Mouse (Mus musculus): Measurements from ENCODE around the gene Cib3.

The Cib3 gene

DNA sequence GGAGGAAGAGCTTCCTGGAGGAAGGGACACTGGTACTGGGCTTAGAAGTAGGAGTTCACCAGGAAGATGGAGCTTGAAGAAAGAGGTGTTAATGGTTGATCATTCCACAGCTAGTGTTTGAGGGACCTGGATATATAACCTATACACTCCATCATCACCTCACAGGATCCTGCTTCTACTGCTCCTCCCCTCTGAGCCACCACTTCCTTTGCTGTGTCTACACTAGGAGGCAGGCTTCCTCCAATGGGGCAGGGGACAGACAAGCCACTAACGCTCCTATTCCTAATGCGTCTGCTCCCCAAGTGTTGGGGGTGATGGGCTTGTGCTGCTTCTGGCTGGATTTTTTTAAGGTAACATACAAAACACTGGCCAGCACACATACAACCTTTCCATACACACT is 1.9 kb downstream of the Cib3 start:
- no peak for DNase-seq (ENCODE audit: low spot score in 2 of 2)

DNA sequence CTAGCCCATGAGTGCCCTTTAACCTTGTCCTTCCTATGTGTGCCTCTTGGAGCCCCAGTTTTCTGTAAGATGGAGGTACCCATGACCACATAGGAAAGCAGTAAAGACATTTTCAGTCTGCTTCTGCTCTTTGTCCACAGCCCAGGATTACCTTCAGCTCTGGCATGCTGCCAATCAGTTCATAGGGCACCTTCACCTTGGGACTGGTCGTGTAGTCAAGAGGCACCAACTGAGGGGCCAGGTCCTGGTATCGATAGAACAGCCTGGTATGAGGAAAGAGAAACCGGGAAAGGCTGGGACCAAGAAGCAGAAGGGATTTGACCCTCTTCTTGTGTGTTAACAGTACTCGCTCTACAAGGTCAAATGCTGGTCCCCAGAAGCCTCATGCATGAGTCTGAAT is 2.4 kb downstream of the Cib3 start:
- no peak for DNase-seq (ENCODE audit: low spot score in 2 of 2)

DNA sequence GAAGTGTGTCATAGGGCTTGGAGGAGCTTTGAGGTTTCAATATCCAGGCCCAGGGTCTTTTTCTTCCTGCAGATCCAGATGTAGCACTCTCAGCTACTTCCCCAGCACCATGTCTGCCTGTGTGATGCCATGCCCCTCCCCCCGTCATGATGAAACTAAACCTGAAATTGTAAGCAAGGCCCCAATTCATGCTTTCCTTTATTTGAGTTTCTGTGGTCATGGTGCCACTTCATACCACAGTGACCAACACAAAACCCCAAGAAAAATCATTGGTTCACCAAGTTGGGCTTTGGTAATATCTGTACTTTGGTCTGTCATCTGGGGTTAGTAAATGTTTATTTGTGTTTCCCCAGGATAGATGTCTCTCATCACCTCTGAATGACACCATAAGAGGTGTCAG is 4.1 kb downstream of the Cib3 start:
- DNase-seq (ENCODE audit: low spot score in 2 of 2), result no peak

DNA sequence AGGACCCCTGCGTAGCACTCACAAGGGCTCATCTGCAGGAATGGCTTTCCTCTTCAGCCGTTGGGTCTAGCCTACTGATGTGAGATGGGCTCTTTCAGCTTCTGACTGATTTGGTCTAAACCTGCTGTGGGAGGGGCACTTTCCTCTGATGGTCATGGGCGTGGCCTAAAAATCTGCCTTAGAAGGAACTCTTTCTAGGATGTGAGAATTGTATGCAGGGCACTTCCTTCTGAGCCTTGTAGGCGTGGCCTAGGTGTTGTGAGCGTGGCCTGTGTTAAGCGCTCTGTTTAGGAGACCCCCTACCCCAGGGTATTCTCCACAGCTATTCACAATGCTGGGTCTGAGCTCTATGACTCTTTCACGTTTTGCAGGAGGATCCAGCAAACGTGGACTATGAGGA is 14.6 kb downstream of the Cib3 start:
- no peak for DNase-seq (ENCODE audit: low spot score in 2 of 2)

DNA sequence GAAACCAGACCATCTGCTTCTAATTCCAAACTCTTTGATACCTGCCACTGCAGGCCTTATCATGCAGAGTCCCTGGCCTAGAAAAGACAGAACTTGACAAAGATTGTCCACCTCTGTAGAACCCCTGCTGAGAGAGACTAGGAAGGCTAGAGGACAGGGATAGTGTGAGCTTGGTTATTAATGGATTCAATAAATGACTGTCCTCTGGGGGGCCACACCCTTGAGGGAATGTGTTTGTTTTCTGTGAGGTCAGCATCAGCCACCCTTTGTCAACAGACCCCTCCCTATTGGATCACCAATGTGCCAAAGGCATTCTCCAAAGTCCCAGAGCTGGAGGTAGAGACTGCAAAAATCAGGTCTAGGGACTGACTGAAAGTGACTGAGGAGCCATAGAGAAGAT is 20.6 kb downstream of the Cib3 start:
- no peak for DNase-seq (ENCODE audit: low spot score in 2 of 2)

DNA sequence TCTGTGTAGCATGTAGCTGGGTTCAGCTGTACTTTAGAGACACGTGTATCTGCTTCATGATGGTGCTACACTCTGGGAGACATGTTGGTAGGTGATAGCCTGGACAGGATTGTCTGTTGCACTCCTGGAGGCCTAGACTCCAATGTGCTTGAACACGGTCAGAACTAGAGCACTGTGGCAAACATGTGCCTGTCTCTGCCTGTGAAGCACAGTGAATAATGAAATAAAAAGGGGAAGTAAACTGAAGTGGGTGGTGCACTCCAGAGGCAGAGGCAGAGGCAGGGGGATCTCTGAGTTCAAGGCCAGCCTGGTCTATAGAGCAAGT is 22.5 kb downstream of the Cib3 start:
- no peak for DNase-seq (ENCODE audit: low spot score in 2 of 2)

DNA sequence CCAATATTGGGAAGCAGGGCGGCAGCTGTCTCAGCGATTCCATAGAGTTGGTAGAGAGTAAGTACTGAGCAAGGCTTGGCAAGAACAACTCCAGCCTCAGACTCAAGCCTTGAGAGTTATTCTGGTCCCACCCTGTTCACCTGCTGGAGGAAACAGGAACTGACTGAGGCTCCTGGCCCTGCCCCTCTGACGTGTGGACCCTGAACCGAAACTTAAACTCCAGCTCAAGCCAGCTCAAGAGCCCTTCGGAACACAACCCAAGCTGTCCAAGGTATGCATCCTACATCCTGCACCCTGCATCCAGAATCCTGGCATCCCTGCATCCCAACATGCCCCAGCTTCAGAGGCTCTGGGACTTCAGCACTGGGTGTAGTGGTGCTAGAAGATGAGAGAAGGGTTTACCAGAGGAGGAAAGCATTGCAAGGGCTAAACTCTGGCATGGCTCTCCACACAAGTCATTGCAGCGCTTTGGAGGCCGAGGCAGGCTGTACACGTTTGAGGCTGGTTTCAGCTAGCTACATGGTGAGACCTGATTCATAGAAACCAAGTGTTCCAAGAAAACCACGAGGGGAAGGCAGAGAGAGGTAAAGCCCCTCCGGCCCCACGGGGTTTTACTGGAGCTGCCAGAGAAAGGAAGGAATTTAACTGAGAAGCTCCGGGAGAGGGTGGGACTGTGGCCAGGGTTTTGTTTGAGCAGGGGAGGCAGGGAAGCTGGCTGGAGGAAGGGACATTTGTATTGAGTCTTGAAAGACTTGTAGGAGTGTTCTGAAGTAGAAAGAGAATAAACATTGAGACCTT is 23.0 kb downstream of the Cib3 start, which contains the start of gene Hsh2d:
Gene Hsh2d, plus strand, starts transcription at position 222 of the 798 bp plus-strand sequence.
- DNase-seq (ENCODE audit: low spot score in 2 of 2), result peak; percentile 50 to 76

DNA sequence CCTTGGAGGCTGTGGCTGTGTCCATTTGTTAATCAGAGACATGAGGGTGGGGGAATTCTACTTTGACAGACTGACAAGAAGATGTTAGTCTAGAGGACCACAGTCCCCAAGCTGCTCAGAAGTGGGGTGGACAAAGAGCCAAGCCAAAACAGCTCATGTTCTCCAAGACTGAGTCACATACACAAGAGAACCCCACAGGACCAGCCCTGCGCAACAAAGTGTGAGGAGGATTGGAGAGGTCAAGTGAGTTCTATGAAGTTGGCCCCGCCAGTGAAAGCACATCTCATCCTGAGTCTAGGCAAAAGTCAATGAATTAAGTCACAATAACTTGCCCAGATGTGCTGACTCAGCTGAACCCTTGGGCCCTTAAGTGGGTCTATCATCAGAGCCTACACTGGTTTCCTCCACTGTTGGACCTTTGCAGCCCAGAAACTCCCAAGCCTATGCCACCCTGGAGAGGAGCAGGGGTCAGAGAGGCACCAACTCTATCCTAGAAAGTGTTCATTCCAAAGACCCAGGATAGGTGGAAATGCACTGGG is 24.8 kb downstream of the Cib3 start:
- DNase-seq (ENCODE audit: low spot score in 2 of 2), result no peak

DNA sequence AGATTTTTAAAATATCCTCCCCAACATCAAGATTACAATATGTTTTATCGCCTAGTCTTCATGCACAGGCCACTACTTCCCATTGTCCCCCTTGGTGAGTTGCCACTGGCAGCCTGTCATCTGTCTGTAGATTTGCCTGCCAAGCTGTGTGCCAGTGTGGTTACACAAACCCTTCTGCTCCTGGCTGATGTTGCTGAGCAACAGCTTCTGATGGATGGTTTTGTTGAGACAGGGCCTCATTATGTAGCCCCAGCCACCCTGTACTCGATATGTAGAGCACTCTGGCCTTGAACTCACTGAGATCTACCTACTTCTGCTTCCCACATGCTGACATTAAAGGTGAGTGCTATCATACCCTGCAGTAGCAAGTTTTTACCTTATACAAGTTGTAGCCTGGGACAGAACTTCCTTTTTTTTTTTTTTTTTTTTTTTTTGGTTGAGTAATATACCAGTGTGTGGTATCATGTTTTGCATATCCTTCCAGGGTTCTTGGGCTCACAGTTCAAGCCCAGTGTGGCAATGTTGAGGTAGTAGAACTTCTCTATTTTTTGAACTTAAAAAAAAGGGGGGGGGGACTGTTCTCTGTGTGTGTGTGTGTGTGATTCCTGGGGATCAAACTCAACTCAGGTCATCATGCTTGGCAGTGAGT is 29.0 kb downstream of the Cib3 start:
- DNase-seq (ENCODE audit: low spot score in 2 of 2), result no peak

DNA sequence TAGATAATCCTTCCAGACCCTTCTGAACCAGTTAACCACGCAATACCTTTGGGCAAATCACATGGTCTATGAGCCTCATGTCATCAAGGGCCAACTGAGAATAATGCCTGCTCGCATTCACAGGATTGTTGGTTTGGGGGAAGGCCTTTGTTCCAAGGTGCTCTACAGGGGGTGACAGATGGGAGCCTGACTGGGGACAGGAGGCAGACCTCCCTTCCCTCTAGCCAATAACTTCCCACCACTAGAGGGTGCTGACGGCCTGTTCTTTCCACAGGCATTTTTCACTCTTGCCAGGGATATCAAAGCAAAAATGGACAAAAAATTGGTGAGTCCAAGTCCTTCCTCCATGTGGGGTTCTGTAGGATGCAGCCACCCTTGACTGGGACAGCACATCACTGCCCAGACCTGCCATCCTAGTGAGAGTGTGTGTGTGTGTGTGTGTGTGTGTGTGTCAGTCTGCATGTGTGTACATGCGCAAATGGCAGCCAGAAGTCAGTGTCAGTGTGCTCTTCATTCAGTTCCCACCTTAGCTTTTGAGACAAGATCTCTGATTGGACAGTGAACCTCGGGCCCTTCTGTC is 35.2 kb downstream of the Cib3 start:
- peak; percentile 69 to 89 for DNase-seq (ENCODE audit: low spot score in 2 of 2)

DNA sequence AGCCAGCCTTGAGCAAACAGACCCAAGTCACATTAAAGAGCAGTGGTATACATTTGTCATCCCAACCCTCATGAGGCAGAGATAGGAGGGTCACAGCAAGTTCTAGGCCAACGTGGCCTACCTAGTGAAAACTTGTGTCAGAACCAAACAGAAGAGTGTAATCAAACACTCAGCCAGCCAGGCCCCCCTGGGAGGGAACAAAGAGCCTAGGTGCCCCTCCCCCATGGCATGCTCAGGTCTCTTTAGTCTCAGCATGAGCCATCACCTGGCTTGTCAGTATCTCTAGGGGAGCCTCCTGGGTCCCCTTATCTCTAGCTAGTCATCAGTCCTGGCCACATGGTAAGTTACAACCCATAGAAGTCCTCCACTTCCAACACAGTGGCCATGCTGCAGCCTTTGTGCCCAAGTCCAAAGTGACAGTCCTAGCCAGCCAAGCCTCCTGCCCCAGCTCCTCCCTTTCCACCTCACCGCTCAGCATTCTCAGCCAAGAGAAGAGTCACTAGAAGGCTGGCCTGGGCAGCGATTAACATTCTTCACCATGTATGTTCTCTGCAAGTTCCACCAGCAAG is 42.9 kb downstream of the Cib3 start:
- DNase-seq (ENCODE audit: low spot score in 2 of 2), result peak in 1 of 2 experiments; percentile 39

DNA sequence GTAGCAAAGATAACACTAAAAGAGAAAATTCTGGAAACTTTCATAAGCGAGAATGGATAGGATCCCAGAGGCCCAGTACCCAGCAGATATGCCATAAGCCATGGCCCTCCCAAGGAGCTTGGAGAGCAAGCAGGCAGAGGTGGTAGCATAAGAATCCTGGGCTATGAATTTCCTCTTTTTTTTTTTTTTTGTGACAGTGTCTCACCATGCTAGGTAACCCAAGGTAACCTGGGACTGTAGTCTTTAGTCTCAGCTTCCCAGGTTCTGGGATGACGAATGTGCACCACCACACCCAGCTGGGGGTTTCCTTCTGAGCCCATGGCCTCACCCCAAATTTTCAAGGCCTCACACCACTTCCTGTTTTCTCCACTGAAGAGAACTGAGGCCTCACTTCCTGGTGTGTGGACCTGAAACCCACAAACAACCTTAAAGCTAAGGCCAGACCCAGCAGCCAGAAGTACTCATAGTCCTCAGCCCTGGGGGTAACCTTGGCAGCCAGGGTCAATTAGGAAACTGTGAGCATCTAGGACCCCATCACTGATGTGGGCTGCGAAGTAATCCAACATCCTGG is 43.5 kb downstream of the Cib3 start:
- DNase-seq (ENCODE audit: low spot score in 2 of 2), result peak in 1 of 2 experiments; percentile 53

DNA sequence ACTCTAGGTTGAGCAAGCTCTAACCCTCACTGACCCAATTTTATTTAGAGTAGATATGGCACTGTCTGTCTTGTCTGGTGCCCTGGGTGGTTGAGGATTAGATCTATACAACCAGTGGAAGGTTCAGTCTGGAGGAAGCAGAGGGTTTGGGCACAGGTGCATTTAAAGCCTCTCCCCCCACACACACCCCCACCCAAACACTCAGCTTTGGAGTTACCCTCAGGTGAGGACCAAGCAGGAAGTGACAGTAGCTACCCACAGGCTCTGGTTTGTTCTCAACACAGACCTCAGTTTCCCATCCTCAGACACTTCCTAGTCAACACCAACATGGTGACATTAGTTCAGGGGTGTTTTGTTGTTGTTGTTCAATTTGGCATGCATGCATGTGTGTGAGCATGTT is 49.8 kb downstream of the Cib3 start:
- no peak for DNase-seq (ENCODE audit: low spot score in 2 of 2)

DNA sequence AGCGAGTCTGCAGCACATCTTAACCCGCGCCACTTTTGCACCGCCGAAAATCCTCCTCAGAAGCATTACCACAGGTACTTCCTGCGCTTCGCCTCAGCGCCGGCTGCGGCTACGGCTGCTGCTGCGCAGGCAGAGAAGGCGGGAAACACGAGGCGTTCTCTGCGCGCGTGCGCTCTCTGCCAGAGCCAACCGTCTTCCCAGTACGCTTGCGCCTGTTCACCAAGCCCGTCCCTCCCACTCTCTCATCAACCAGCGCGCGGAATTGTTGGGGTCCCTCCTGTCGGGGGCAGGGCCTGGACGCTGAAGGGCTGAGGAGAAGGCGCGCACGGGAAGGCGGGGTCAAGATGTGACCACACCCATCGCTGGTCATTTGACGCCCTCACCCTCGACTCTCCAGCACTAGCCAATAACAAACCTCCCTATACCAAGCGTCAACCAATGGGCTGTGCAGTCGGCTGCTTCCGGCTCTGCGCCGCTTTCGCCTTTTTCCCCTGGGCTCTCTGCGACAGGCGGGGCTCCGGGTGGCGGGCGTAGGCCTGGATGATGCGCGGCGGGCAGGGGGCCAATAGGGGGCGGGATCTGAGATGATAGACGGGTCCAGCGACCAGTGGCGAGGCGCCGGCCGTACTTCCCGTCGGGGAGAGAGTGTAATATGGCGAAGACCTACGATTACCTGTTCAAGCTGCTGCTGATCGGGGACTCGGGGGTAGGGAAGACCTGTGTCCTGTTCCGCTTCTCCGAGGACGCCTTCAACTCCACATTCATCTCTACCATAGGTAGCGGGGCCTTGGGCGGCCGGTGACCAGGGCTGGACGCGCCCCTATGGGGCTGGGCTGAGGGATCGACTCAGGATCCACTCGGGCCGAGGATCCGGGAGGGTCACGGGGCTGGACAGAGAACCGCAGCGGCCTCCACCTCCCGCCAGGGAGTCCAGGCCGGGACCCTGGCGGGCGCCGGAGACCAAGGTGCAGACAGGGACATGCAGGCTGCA is 51.6 kb downstream of the Cib3 start, which contains the start of gene Rab8a:
Gene Rab8a, plus strand, starts transcription at position 494 of the 991 bp plus-strand sequence.
- peak; percentile 100 for DNase-seq (ENCODE audit: low spot score in 2 of 2)

DNA sequence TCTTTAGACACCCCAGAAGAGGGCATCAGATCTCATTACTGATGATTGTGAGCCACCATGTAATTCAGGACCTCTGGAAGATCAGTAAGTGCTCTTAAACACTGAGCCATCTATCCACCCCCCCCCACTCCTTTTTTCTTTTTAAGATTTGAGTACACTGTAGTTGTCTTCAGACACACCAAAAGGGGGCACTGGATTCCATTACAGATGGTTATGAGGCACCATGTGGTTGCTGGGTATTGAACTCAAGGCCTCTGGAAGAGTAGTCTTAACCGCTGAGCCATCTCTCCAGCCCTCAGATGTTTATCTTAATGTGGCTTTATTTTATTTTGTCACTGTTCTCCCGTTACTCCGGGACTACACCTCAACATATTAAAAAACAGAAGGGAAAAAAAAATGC is 52.6 kb downstream of the Cib3 start:
- no peak for DNase-seq (ENCODE audit: low spot score in 2 of 2)

DNA sequence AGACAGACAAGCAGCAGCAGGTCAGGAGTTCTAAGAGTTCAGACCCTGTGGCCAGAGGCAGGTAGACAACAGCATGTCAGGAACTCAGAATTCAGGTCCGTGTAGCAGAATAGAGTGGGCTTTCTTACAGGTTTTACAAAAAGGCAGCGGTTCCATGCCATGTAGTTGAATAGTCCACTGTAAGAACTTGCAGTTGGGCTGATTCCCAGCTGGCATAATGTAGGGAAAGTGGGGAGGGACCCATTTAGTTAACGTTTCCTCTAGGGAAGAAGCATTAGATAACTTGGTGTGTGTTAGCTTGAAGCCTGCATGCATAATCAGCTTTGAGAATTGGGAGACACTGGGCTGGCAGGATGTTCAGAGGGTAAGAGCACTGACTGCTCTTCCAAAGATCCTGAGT is 53.9 kb downstream of the Cib3 start:
- no peak for DNase-seq (ENCODE audit: low spot score in 2 of 2)

DNA sequence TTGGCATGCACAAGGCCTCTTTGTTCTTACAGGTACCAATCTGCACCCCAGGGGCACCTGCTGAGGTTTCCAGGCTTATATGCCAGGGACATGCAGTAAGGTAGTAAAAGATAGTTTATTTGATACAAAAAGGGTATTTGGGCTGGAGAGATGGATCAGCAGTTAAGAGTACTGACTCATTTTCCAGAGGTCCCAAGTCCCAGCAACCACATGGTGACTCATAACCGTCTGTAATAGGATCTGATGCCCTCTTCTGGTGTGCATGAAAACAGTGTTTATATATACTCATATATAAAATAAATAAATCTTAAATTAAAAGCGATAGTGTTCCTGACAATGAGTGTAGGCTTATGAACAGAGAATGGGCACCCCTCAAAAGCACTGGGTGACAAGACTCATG is 54.5 kb downstream of the Cib3 start:
- no peak for DNase-seq (ENCODE audit: low spot score in 2 of 2)

Measured in spleen, postnatal 4 days (tissue).